Mouse (Mus musculus) midbrain, embryonic 11.5 days (tissue): ENCODE data around the gene Stac2. TPM values are rescaled to one million over a fixed set of nuclear protein-coding genes. Genes with fewer than 3 reads are reported as not detected.

Experiments used
- ATAC-seq: fragments of 200-750 bp; cut with Nextera tagmentation; 2 replicates; pipeline ENCODE4 v1.8.0; 2017; ENCODE audit warnings: moderate TSS enrichment, moderate library complexity; ENCODE audit not compliant: low FRiP score
- DNase-seq: peaks from one replicate; pipeline ENCODE4 v3.0.0; 2015; ENCODE audit warnings: low spot score; ENCODE audit errors: missing footprints
- H3K27ac ChIP-seq: fragments of 300-500 bp; sonication (generic); 2 replicates; pipeline ENCODE4 v1.5.1; 2014; ENCODE audit warnings: low read depth, low read length
- H3K27me3 ChIP-seq: fragments of 300-500 bp; sonication (generic); 2 replicates; pipeline ENCODE4 v1.6.1; 2014; ENCODE audit warnings: mild to moderate bottlenecking, low read length, moderate library complexity, mixed read lengths; ENCODE audit not compliant: control insufficient read depth, insufficient read depth
- H3K36me3 ChIP-seq: fragments of 300-500 bp; sonication (generic); 2 replicates; pipeline ENCODE4 v1.6.1; 2014; ENCODE audit warnings: mild to moderate bottlenecking, low read length, moderate library complexity, mixed read lengths; ENCODE audit not compliant: control insufficient read depth, insufficient read depth
- H3K4me1 ChIP-seq: fragments of 300-500 bp; sonication (generic); 2 replicates; pipeline ENCODE4 v1.6.1; 2014; ENCODE audit warnings: low read length; ENCODE audit not compliant: control insufficient read depth, insufficient read depth
- H3K4me2 ChIP-seq: fragments of 300-500 bp; sonication (generic); 2 replicates; pipeline ENCODE4 v1.6.1; 2014; ENCODE audit warnings: mild to moderate bottlenecking, moderate library complexity
- H3K4me3 ChIP-seq: fragments of 300-500 bp; sonication (generic); 2 replicates; pipeline ENCODE4 v1.5.1; 2014; ENCODE audit warnings: low read depth, low read length
- H3K9ac ChIP-seq: fragments of 300-500 bp; sonication (generic); 2 replicates; pipeline ENCODE4 v1.6.1; 2014; ENCODE audit warnings: low read length
- H3K9me3 ChIP-seq: fragments of 300-500 bp; sonication (generic); 2 replicates; pipeline ENCODE4 v1.6.1; 2016; ENCODE audit warnings: low read length; ENCODE audit not compliant: control insufficient read depth
- WGBS: fragments of 180-500 bp; shearing (Covaris S2); extraction: QIAGEN DNeasy Blood & Tissue Kit; methylation state at CpG from one replicate; pipeline ENCODE4 v1.1.7; 2014; 5-methylcytosine and 5-hydroxymethylcytosine counted together
- polyA plus RNA-seq: library from polyadenylated mRNA; unstranded; fragments of >200 nt; fragmentation: Nextera tagmentation; extraction: Ambion mirVana; gene quantifications from 2 replicates; pipeline ENCODE4 v1.2.1, GENCODE M21; 2014

The Stac2 gene
- polyA plus RNA-seq, 1 experiment from 2014 or later, result 0.37 TPM

DNA sequence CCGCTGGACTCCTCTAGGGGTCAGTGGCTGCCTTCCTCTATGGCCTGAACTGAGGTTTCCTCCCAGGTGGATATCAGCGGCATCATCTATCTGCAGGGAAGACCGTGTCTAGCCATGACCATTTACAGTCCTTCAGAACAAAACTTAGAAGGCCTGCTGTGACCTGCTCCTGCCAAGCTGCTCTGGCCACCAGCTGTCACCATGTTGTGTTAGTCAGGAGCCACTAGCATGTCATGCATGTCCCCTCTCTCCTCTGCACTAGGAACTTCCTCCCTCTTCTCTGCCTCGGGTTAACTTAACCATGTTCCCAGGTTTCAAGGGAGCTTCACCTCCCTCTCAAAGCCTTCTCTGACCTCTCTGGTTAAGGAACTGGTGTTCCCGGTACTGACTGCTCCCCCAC, 53.5 kb downstream of the Stac2 start:
- no peak for DNase-seq
- no peak for ATAC-seq
- no peak overlapping the region for H3K27ac ChIP-seq
- H3K27me3 ChIP-seq, result peaks cover 2% of the 10 kb centered on the region; the same call in 1 of the 2 replicates
- peaks cover 22% of the 10 kb centered on the region for H3K4me1 ChIP-seq
- H3K4me3 ChIP-seq, result no peak overlapping the region
- H3K4me2 ChIP-seq, result no peak overlapping the region
- WGBS, result 66% methylated on average over 5 of the region's 5 CpGs
- no peak overlapping the region for H3K9ac ChIP-seq
- H3K36me3 ChIP-seq, result no peaks in the 10 kb centered on the region
- no peaks in the 10 kb centered on the region for H3K9me3 ChIP-seq

- DNase-seq (no peak), ATAC-seq (no peak)
- Histone ChIP-seq H3K27me3 (peaks cover 2% of the 10 kb centered on the region; the same call in 1 of the 2 replicates), H3K9ac (no peak overlapping the region), H3K4me3 (no peak overlapping the region), H3K4me2 (no peak overlapping the region), H3K36me3 (no peaks in the 10 kb centered on the region), H3K27ac (no peak overlapping the region), H3K4me1 (peaks cover 24% of the 10 kb centered on the region), H3K9me3 (no peaks in the 10 kb centered on the region)
- WGBS, result 70% methylated on average over 7 of the region's 7 CpGs
Measured at GRCm38 (mm10) chr11:97998898-97999608, 54.2 kb downstream of the Stac2 start.

- WGBS, result 85% methylated on average over 11 of the region's 11 CpGs
- Histone ChIP-seq H3K4me1 (peaks cover 22% of the 10 kb centered on the region), H3K27me3 (peaks cover under 1% of the 10 kb centered on the region; the same call in 1 of the 2 replicates), H3K36me3 (no peaks in the 10 kb centered on the region), H3K4me3 (no peak overlapping the region), H3K9me3 (no peaks in the 10 kb centered on the region), H3K27ac (no peak overlapping the region), H3K4me2 (no peak overlapping the region), H3K9ac (no peak overlapping the region)
- no peak for DNase-seq
- no peak for ATAC-seq
Measured at GRCm38 (mm10) chr11:97998074-97998793, 55.0 kb downstream of the Stac2 start.

GRCm38 (mm10) chr11:97997387-97997960, 55.8 kb downstream of the Stac2 start:
- Histone ChIP-seq H3K27me3 (no peaks in the 10 kb centered on the region), H3K9me3 (no peaks in the 10 kb centered on the region), H3K4me1 (peaks cover 17% of the 10 kb centered on the region), H3K4me3 (no peak overlapping the region), H3K27ac (no peak overlapping the region), H3K9ac (no peak overlapping the region), H3K4me2 (no peak overlapping the region), H3K36me3 (no peaks in the 10 kb centered on the region)
- WGBS, result 82% methylated on average over 8 of the region's 8 CpGs
- ATAC-seq (no peak), DNase-seq (no peak)

DNA sequence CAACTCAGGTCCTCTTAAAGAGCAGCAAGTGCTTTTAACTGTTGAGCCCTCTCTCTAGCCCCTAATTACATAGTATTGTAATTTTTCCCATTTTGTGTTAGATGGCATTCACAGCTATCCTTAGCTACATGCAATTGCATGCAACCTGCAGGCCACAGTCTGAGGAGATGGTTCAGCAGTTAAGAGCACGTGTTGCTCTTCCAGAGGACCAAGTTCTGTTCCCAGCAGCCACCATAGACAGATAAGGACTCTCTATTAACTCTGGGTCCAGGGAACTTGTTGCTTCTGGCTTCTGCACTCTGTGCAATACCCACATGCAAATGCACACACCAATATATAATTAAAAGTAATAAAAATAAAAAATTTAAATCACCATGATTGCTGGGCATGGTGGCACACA, 56.6 kb downstream of the Stac2 start:
- H3K36me3 ChIP-seq, result no peaks in the 10 kb centered on the region
- H3K4me1 ChIP-seq, result peaks cover 14% of the 10 kb centered on the region
- no peak overlapping the region for H3K27ac ChIP-seq
- H3K4me3 ChIP-seq, result no peak overlapping the region
- H3K27me3 ChIP-seq, result no peaks in the 10 kb centered on the region
- DNase-seq (no peak), ATAC-seq (no peak)
- no peak overlapping the region for H3K4me2 ChIP-seq
- WGBS, result 81% methylated on average over 1 of the region's 1 CpGs
- H3K9me3 ChIP-seq, result no peaks in the 10 kb centered on the region
- no peak overlapping the region for H3K9ac ChIP-seq

GRCm38 (mm10) chr11:97995564-97996288, 57.5 kb downstream of the Stac2 start, which contains the start of gene Arl5c:
Arl5c (minus strand) TSS chr11:97996181.
- H3K27ac ChIP-seq, result no peak within 1 kb of the TSS
- peak within 1 kb of the TSS; percentile 59 for H3K9ac ChIP-seq
- H3K4me1 ChIP-seq, result peaks cover 14% of the 10 kb centered on the region
- DNase-seq (peak; percentile 96), ATAC-seq (peak; percentile 61)
- under 1% methylated on average over 26 of the region's 26 CpGs for WGBS
- H3K4me3 ChIP-seq, result peak within 1 kb of the TSS; percentile 41
- H3K9me3 ChIP-seq, result no peaks in the 10 kb centered on the region
- H3K4me2 ChIP-seq, result peak within 1 kb of the TSS; percentile 89
- no peaks in the 10 kb centered on the region for H3K36me3 ChIP-seq
- H3K27me3 ChIP-seq, result no peaks in the 10 kb centered on the region

- no peaks in the 10 kb centered on the region; the same call in 1 of the 2 replicates for H3K27me3 ChIP-seq
Measured at GRCm38 (mm10) chr11:97994539-97995100, 58.6 kb downstream of the Stac2 start.

DNA sequence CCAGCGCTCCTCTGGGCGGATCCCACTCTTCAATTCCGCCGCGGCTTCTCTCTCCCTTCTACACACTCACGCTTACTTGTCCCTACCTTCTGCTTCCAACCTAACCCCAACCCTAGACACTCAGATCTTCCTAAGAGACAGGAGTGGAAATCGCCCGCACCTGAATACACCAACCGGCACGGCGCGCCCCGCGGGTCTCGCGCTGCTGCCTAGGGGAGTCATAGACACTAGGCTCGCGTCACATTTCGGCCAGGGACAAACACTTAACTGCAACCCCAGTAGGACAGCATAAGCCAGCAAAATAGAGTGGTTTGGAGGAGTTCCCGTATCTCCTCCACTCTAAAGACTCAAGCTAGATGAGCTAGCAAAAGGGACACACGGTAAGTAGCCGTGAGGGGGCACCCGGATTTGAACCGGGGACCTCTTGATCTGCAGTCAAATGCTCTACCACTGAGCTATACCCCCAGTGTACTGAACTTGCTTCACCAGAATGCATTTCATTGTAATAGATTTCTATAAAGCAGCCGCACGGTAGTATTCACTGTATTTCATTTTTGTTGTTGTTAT, 64.6 kb downstream of the Stac2 start:
- Histone ChIP-seq H3K4me3 (peak overlapping the region; percentile 85), H3K27ac (peak overlapping the region; percentile 66), H3K9me3 (no peaks in the 10 kb centered on the region), H3K9ac (peak overlapping the region; percentile 82), H3K27me3 (peaks cover 27% of the 10 kb centered on the region), H3K36me3 (no peaks in the 10 kb centered on the region), H3K4me1 (peaks cover 13% of the 10 kb centered on the region), H3K4me2 (peak overlapping the region; percentile 52)
- 1% methylated on average over 26 of the region's 26 CpGs for WGBS
- peak; percentile 82 for ATAC-seq
- DNase-seq, result peak; percentile 99

More at GRCm38 (mm10) chr11:97994539-97995100, 58.6 kb downstream of the Stac2 start:
- 5% methylated on average over 13 of the region's 13 CpGs for WGBS
- Histone ChIP-seq H3K36me3 (no peaks in the 10 kb centered on the region), H3K4me3 (peak overlapping the region; percentile 41), H3K27ac (no peak overlapping the region), H3K4me1 (peaks cover 18% of the 10 kb centered on the region), H3K9me3 (no peaks in the 10 kb centered on the region), H3K9ac (peak overlapping the region; percentile 59; the same call in 1 of the 2 replicates), H3K4me2 (peak overlapping the region; percentile 89)
- ATAC-seq (peak; percentile 45; the same call in 1 of the 2 replicates), DNase-seq (peak; percentile 96)
